Mouse (Mus musculus) hindbrain, embryonic 10.5 days (tissue): ENCODE data around the gene Rasgef1b. TPM values are rescaled to one million over a fixed set of nuclear protein-coding genes. Genes with fewer than 3 reads are reported as not detected.
"Not testable (repeated sequence)": the region's sequence is repeated elsewhere in the genome, so short reads cannot be mapped to it uniquely, and the experiment has no call there.

ENCODE experiments used
- DNase-seq: peaks from one replicate; pipeline ENCODE4 v3.0.0-alpha.2; 2017; ENCODE audit warnings: low spot score
- H3K27ac ChIP-seq: fragments of 300-500 bp; sonication (generic); 2 replicates; pipeline ENCODE4 v1.5.1; 2016; ENCODE audit warnings: mild to moderate bottlenecking, moderate library complexity
- H3K27me3 ChIP-seq: fragments of 300-500 bp; sonication (generic); 2 replicates; pipeline ENCODE4 v1.6.1; 2016; ENCODE audit warnings: mild to moderate bottlenecking; ENCODE audit not compliant: poor library complexity, insufficient read depth, severe bottlenecking
- H3K36me3 ChIP-seq: fragments of 300-500 bp; sonication (generic); 2 replicates; pipeline ENCODE4 v1.6.1; 2016; ENCODE audit warnings: mild to moderate bottlenecking, moderate library complexity
- H3K4me1 ChIP-seq: fragments of 300-500 bp; sonication (generic); replicated peaks from 2 replicates; pipeline ENCODE4 v1.6.1; 2016; ENCODE audit warnings: mild to moderate bottlenecking
- H3K4me3 ChIP-seq: fragments of 300-500 bp; sonication (generic); 2 replicates; pipeline ENCODE4 v1.5.1; 2016; ENCODE audit warnings: mild to moderate bottlenecking, moderate library complexity
- H3K9me3 ChIP-seq: fragments of 300-500 bp; sonication (generic); 2 replicates; pipeline ENCODE4 v1.6.1; 2016; ENCODE audit warnings: mild to moderate bottlenecking, moderate library complexity
- WGBS: fragments of 180-500 bp; shearing (Covaris S2); methylation state at CpG from one replicate; pipeline ENCODE4 v1.1.7; 2016; 5-methylcytosine and 5-hydroxymethylcytosine counted together
- polyA plus RNA-seq: library from polyadenylated mRNA; unstranded; fragments of >200 nt; fragmentation: Nextera tagmentation; extraction: Ambion mirVana; gene quantifications from 2 replicates; pipeline ENCODE4 v1.2.1, GENCODE M21; 2016

Gene Rasgef1b
- polyA plus RNA-seq, 1 experiment from 2014 or later = 9.2 TPM

- H3K4me1 ChIP-seq = peaks cover 12% of the 10 kb centered on the region; the same call in 1 of the 2 replicates
- peaks cover 49% of the 10 kb centered on the region for H3K36me3 ChIP-seq
- not testable (repeated sequence) for DNase-seq, H3K27me3 ChIP-seq, H3K4me3 ChIP-seq, H3K9me3 ChIP-seq, H3K27ac ChIP-seq
- 94% methylated on average over 1 of the region's 1 CpGs for WGBS
Observed at GRCm38 (mm10) chr5:99216588-99217152, 512.2 kb downstream of the Rasgef1b start.

- Histone ChIP-seq H3K9me3 (no peaks in the 10 kb centered on the region), H3K27me3 (no peaks in the 10 kb centered on the region; the same call in 1 of the 2 replicates), H3K4me3 (no peak overlapping the region), H3K27ac (no peak overlapping the region), H3K36me3 (peaks cover 37% of the 10 kb centered on the region), H3K4me1 (peaks cover 12% of the 10 kb centered on the region; the same call in 1 of the 2 replicates)
- no peak for DNase-seq
- WGBS = 62% methylated on average over 7 of the region's 7 CpGs
Observed at GRCm38 (mm10) chr5:99215207-99216157, 513.4 kb downstream of the Rasgef1b start.

- Histone ChIP-seq H3K9me3 (no peaks in the 10 kb centered on the region), H3K4me1 (peaks cover 12% of the 10 kb centered on the region; the same call in 1 of the 2 replicates), H3K36me3 (peaks cover 30% of the 10 kb centered on the region), H3K4me3 (no peak overlapping the region), H3K27me3 (no peaks in the 10 kb centered on the region; the same call in 1 of the 2 replicates), H3K27ac (no peak overlapping the region)
- no peak for DNase-seq
- WGBS = 91% methylated on average over 6 of the region's 6 CpGs
Observed at GRCm38 (mm10) chr5:99214400-99214799, 514.5 kb downstream of the Rasgef1b start.

- no peak overlapping the region for H3K27ac ChIP-seq
- H3K4me3 ChIP-seq = no peak overlapping the region
- WGBS = 85% methylated on average over 6 of the region's 6 CpGs
Observed at GRCm38 (mm10) chr5:99213211-99213610, 515.7 kb downstream of the Rasgef1b start.

GRCm38 (mm10) chr5:99203475-99203874 lies 525.4 kb downstream of the Rasgef1b start:
- H3K36me3 ChIP-seq = no peaks in the 10 kb centered on the region
- 95% methylated on average over 2 of the region's 2 CpGs for WGBS

More at GRCm38 (mm10) chr5:99213211-99213610, 515.7 kb downstream of the Rasgef1b start:
- H3K27me3 ChIP-seq = no peaks in the 10 kb centered on the region; the same call in 1 of the 2 replicates
- DNase-seq = no peak
- no peaks in the 10 kb centered on the region for H3K9me3 ChIP-seq
- peaks cover 19% of the 10 kb centered on the region for H3K36me3 ChIP-seq
- peaks cover 9% of the 10 kb centered on the region; the same call in 1 of the 2 replicates for H3K4me1 ChIP-seq

GRCm38 (mm10) chr5:99202074-99202837 lies 526.6 kb downstream of the Rasgef1b start:
- peak; percentile 62 for DNase-seq
- Histone ChIP-seq H3K4me1 (no peaks in the 10 kb centered on the region), H3K36me3 (no peaks in the 10 kb centered on the region), H3K9me3 (0 out of 2 replicates have a peak, but pooled peaks cover 4% of the 10 kb centered on the region), H3K4me3 (no peak overlapping the region), H3K27ac (no peak overlapping the region), H3K27me3 (peaks cover 8% of the 10 kb centered on the region)
- 61% methylated on average over 15 of the region's 15 CpGs for WGBS

More at GRCm38 (mm10) chr5:99203475-99203874, 525.4 kb downstream of the Rasgef1b start:
- Histone ChIP-seq H3K27me3 (peaks cover 8% of the 10 kb centered on the region), H3K4me3 (no peak overlapping the region), H3K9me3 (0 out of 2 replicates have a peak, but pooled peaks cover 4% of the 10 kb centered on the region), H3K4me1 (no peaks in the 10 kb centered on the region), H3K27ac (no peak overlapping the region)
- DNase-seq = no peak

GRCm38 (mm10) chr5:99195436-99195835 lies 533.4 kb downstream of the Rasgef1b start:
- Histone ChIP-seq H3K36me3 (no peaks in the 10 kb centered on the region), H3K4me3 (no peak overlapping the region), H3K27me3 (no peaks in the 10 kb centered on the region), H3K9me3 (0 out of 2 replicates have a peak, but pooled peaks cover 4% of the 10 kb centered on the region), H3K27ac (no peak overlapping the region), H3K4me1 (peaks cover 4% of the 10 kb centered on the region; the same call in 1 of the 2 replicates)
- no peak for DNase-seq
- 93% methylated on average over 5 of the region's 5 CpGs for WGBS

GRCm38 (mm10) chr5:99190941-99191800 lies 537.7 kb downstream of the Rasgef1b start:
- no peaks in the 10 kb centered on the region for H3K27me3 ChIP-seq
- H3K4me3 ChIP-seq = no peak overlapping the region
- DNase-seq = no peak
- H3K9me3 ChIP-seq = no peaks in the 10 kb centered on the region
- H3K36me3 ChIP-seq = no peaks in the 10 kb centered on the region
- peaks cover 4% of the 10 kb centered on the region; the same call in 1 of the 2 replicates for H3K4me1 ChIP-seq
- 73% methylated on average over 26 of the region's 26 CpGs for WGBS
- no peak overlapping the region for H3K27ac ChIP-seq

GRCm38 (mm10) chr5:99183637-99184036 lies 545.2 kb downstream of the Rasgef1b start:
- no peaks in the 10 kb centered on the region for H3K27me3 ChIP-seq
- H3K4me1 ChIP-seq = no peaks in the 10 kb centered on the region
- WGBS = 90% methylated on average over 7 of the region's 7 CpGs
- no peaks in the 10 kb centered on the region for H3K36me3 ChIP-seq
- no peak overlapping the region for H3K4me3 ChIP-seq
- H3K9me3 ChIP-seq = peaks cover 5% of the 10 kb centered on the region
- no peak for DNase-seq
- H3K27ac ChIP-seq = no peak overlapping the region

- Histone ChIP-seq H3K4me3 (no peak overlapping the region), H3K36me3 (no peaks in the 10 kb centered on the region), H3K9me3 (peaks cover 4% of the 10 kb centered on the region), H3K4me1 (no peaks in the 10 kb centered on the region), H3K27ac (no peak overlapping the region), H3K27me3 (no peaks in the 10 kb centered on the region)
- WGBS = 78% methylated on average over 8 of the region's 8 CpGs
- no peak for DNase-seq
Observed at GRCm38 (mm10) chr5:99174608-99175385, 554.1 kb downstream of the Rasgef1b start.

GRCm38 (mm10) chr5:99169836-99170235 lies 559.0 kb downstream of the Rasgef1b start:
- DNase-seq = no peak
- Histone ChIP-seq H3K27me3 (no peaks in the 10 kb centered on the region), H3K27ac (no peak overlapping the region), H3K4me3 (no peak overlapping the region), H3K36me3 (no peaks in the 10 kb centered on the region), H3K9me3 (no peaks in the 10 kb centered on the region), H3K4me1 (no peaks in the 10 kb centered on the region)
- WGBS = 85% methylated on average over 4 of the region's 4 CpGs
